Mouse (Mus musculus): ENCODE results near the gene B020004J07Rik. TPM values are rescaled to one million over a fixed set of nuclear protein-coding genes. Genes with fewer than 3 reads are reported as not detected.
"Not testable (repeated sequence)": the region's sequence is repeated elsewhere in the genome, so short reads cannot be mapped to it uniquely, and the experiment has no call there.

The B020004J07Rik gene
- polyA plus RNA-seq (2015; fragmentation: Nextera tagmentation; extraction: Ambion mirVana), result not detected in 2 replicates

DNA sequence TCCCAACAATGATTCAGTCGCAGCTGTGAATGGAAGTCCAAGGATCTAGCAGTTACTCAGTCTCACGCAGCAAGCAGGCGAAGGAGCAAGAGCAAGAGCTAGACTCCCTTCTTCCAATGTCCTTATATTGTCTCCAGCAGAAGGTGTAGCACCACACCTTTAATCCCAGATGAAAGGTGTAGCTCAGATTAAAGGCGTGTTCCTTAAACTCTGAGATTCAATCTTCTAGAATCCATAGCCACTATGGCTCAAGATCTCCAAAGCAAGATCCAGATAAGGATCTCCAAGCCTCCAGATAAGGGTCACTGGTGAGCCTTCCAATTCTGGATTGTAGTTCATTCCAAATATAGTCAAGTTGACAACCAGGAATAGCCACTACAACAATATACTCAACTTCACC, at the start of gene B020004J07Rik:
Gene B020004J07Rik (minus strand): TSS at position 101 of the 400 bp plus-strand sequence.
- H3K9me3 ChIP-seq (ENCODE audit: control insufficient read depth, low read length); H3K36me3 ChIP-seq (ENCODE audit: control insufficient read depth, insufficient read depth, low read length); H3K27me3 ChIP-seq (ENCODE audit: control insufficient read depth, insufficient read depth, low read depth, low read length); ATAC-seq (ENCODE audit: low read depth); H3K27ac ChIP-seq (ENCODE audit: low read length); H3K9ac ChIP-seq (ENCODE audit: low read length); H3K4me1 ChIP-seq (replicated peaks; ENCODE audit: control insufficient read depth, insufficient read depth, low read length); H3K4me2 ChIP-seq (ENCODE audit: low read depth, low read length); H3K4me3 ChIP-seq (ENCODE audit: low read length): not testable (repeated sequence)
- 82% methylated on average over 3 of the region's 4 CpGs for WGBS

DNA sequence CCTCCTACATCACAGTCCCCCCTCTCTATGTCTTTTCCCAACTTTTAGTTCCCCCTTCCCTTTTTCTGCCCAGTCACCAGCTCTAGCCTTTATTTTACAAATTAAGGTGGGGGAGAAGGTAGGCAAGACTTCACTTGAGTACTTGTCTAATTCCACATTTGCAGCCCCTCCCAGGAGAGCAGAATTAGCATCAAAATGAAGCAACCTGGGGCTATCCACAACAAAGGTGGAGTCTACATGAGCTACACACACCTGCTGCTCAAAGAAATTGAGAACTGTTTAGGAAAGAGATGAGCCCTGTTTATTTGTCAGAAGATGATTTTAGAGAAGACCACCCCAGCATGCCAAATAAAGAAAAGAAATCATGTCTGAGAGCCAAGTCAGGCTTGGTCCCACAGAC, 45.6 kb upstream of the B020004J07Rik start:
- ATAC-seq (ENCODE audit: low read depth), result no peak
- H3K27me3 ChIP-seq (ENCODE audit: control insufficient read depth, insufficient read depth, low read depth, low read length), result no peaks in the 10 kb centered on the region
- no peak overlapping the region for H3K9ac ChIP-seq (ENCODE audit: low read length)
- H3K9me3 ChIP-seq (ENCODE audit: control insufficient read depth, low read length), result no peaks in the 10 kb centered on the region; the same call in 1 of the 2 replicates
- H3K4me3 ChIP-seq (ENCODE audit: low read length), result no peak overlapping the region
- no peak overlapping the region for H3K4me2 ChIP-seq (ENCODE audit: low read depth, low read length)
- H3K27ac ChIP-seq (ENCODE audit: low read length), result no peak overlapping the region
- H3K4me1 ChIP-seq (replicated peaks; ENCODE audit: control insufficient read depth, insufficient read depth, low read length), result no peaks in the 10 kb centered on the region
- no peaks in the 10 kb centered on the region for H3K36me3 ChIP-seq (ENCODE audit: control insufficient read depth, insufficient read depth, low read length)

DNA sequence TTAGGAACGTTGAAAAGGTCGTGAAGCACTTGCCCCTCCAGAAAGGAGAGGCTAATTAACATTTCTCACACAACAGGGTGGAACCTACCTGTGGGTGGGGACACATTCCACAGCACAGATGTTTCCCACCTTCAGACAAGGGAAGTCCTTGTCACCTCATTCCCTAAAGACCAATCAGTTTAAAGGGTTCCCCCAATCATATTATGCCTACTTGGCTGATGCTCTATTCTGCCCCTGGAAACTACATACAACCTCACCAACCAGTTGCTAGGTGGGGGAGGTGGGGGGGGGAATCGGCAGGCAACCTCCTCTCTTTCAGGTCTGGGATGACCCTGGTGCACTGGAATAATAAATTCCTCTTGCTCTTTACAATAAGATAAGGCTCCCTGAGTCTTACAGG, 39.8 kb upstream of the B020004J07Rik start:
- H3K4me3 ChIP-seq (ENCODE audit: low read length), result no peak overlapping the region
- no peaks in the 10 kb centered on the region for H3K9me3 ChIP-seq (ENCODE audit: control insufficient read depth, low read length)
- no peaks in the 10 kb centered on the region for H3K4me1 ChIP-seq (replicated peaks; ENCODE audit: control insufficient read depth, insufficient read depth, low read length)
- H3K4me2 ChIP-seq (ENCODE audit: low read depth, low read length), result no peak overlapping the region
- H3K27ac ChIP-seq (ENCODE audit: low read length), result no peak overlapping the region
- no peaks in the 10 kb centered on the region for H3K36me3 ChIP-seq (ENCODE audit: control insufficient read depth, insufficient read depth, low read length)
- no peak overlapping the region for H3K9ac ChIP-seq (ENCODE audit: low read length)
- WGBS, result 34% methylated on average over 3 of the region's 3 CpGs
- no peak for ATAC-seq (ENCODE audit: low read depth)
- H3K27me3 ChIP-seq (ENCODE audit: control insufficient read depth, insufficient read depth, low read depth, low read length), result no peaks in the 10 kb centered on the region

DNA sequence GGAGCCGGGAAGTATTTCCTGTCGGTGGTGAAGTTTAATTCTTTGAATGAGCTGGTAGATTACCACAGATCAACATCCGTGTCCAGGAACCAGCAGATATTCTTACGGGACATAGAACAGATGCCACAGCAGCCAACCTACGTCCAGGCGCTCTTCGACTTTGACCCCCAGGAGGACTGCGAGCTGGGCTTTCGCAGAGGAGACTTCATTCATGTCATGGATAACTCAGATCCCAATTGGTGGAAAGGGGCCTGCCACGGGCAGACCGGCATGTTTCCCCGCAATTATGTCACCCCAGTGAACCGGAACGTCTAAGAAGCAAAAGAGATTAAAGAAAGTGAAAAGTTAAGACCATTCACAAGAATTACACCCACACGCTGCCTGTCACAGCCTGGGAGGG, 31.9 kb upstream of the B020004J07Rik start:
- H3K4me2 ChIP-seq (ENCODE audit: low read depth, low read length); H3K4me3 ChIP-seq (ENCODE audit: low read length); H3K4me1 ChIP-seq (replicated peaks; ENCODE audit: control insufficient read depth, insufficient read depth, low read length); ATAC-seq (ENCODE audit: low read depth); H3K9ac ChIP-seq (ENCODE audit: low read length); H3K27ac ChIP-seq (ENCODE audit: low read length); H3K36me3 ChIP-seq (ENCODE audit: control insufficient read depth, insufficient read depth, low read length); H3K27me3 ChIP-seq (ENCODE audit: control insufficient read depth, insufficient read depth, low read depth, low read length); H3K9me3 ChIP-seq (ENCODE audit: control insufficient read depth, low read length): not testable (repeated sequence)
- 78% methylated on average over 15 of the region's 15 CpGs for WGBS

DNA sequence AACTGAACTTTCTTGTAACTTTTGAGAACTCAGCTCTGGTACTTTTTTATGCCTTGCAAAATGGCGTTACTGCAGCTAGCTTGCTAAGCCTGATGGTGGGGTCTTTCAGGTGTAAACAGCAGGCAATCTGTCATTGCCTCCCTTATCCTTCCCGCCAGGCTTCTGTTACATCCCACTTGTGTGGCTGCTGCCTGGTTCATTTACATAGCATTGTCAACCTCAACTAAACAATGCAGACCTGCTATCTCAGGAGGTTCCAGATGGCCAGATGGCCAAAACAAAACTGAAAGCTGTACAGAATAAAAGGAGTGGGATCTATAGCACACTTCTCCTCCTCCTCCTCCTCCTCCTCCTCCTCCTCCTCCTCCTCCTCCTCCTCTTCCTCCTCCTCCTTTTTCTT, 28.2 kb upstream of the B020004J07Rik start:
- not testable (repeated sequence) for H3K27ac ChIP-seq (ENCODE audit: low read length); H3K9me3 ChIP-seq (ENCODE audit: control insufficient read depth, low read length); H3K9ac ChIP-seq (ENCODE audit: low read length); ATAC-seq (ENCODE audit: low read depth); H3K4me3 ChIP-seq (ENCODE audit: low read length); H3K36me3 ChIP-seq (ENCODE audit: control insufficient read depth, insufficient read depth, low read length); H3K27me3 ChIP-seq (ENCODE audit: control insufficient read depth, insufficient read depth, low read depth, low read length); H3K4me2 ChIP-seq (ENCODE audit: low read depth, low read length); H3K4me1 ChIP-seq (replicated peaks; ENCODE audit: control insufficient read depth, insufficient read depth, low read length)
- 61% methylated on average over 2 of the region's 2 CpGs for WGBS

DNA sequence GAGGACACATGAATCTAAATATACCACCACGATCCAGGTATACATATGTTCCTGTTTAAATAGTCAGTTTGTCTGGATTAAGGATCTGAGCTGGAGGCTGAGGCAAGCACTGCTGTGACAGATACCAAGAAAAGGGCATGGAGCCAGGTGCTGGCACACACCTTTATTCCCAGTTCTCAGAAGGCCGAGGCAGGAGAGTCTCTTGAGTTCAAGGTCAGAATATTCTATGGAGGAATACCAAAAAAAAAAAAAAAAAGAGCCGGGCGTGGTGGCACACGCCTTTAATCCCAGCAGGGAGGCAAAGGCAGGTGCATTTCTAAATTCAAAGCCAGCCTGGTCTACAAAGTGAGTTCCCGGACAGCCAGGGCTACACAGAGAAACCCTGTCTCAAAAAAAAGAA, 18.5 kb upstream of the B020004J07Rik start:
- WGBS, result 83% methylated on average over 6 of the region's 6 CpGs
- Histone ChIP-seq H3K9me3 (ENCODE audit: control insufficient read depth, low read length) (0 out of 2 replicates have a peak, but pooled peaks cover 2% of the 10 kb centered on the region), H3K4me1 (replicated peaks; ENCODE audit: control insufficient read depth, insufficient read depth, low read length) (no peaks in the 10 kb centered on the region), H3K4me3 (ENCODE audit: low read length) (no peak overlapping the region), H3K4me2 (ENCODE audit: low read depth, low read length) (no peak overlapping the region), H3K27ac (ENCODE audit: low read length) (no peak overlapping the region), H3K36me3 (ENCODE audit: control insufficient read depth, insufficient read depth, low read length) (no peaks in the 10 kb centered on the region), H3K27me3 (ENCODE audit: control insufficient read depth, insufficient read depth, low read depth, low read length) (no peaks in the 10 kb centered on the region), H3K9ac (ENCODE audit: low read length) (no peak overlapping the region)
- ATAC-seq (ENCODE audit: low read depth), result no peak

DNA sequence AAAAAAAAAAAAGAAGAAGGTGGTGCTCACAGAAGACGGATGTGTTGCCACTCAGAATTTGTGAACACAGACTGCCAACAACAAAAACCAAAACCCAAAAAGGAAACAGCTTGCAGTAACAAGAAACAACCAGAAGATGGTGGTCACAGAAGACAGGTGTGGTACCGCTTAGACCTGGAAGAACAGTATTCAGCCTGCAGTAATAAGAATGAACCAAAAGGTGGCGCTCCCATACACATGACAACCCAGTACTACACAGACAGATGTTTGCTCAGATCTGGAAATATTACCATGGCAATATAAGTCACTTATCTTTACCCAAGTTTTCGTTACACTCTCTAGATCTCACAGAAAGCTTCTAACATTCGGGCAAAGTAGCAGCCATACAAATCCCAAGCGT, 17.1 kb upstream of the B020004J07Rik start:
- Histone ChIP-seq H3K36me3 (ENCODE audit: control insufficient read depth, insufficient read depth, low read length) (no peaks in the 10 kb centered on the region), H3K9me3 (ENCODE audit: control insufficient read depth, low read length) (0 out of 2 replicates have a peak, but pooled peaks cover 2% of the 10 kb centered on the region), H3K27me3 (ENCODE audit: control insufficient read depth, insufficient read depth, low read depth, low read length) (no peaks in the 10 kb centered on the region), H3K9ac (ENCODE audit: low read length) (no peak overlapping the region), H3K4me3 (ENCODE audit: low read length) (no peak overlapping the region), H3K27ac (ENCODE audit: low read length) (no peak overlapping the region), H3K4me1 (replicated peaks; ENCODE audit: control insufficient read depth, insufficient read depth, low read length) (no peaks in the 10 kb centered on the region), H3K4me2 (ENCODE audit: low read depth, low read length) (no peak overlapping the region)
- no peak for ATAC-seq (ENCODE audit: low read depth)
- 35% methylated on average over 6 of the region's 6 CpGs for WGBS

DNA sequence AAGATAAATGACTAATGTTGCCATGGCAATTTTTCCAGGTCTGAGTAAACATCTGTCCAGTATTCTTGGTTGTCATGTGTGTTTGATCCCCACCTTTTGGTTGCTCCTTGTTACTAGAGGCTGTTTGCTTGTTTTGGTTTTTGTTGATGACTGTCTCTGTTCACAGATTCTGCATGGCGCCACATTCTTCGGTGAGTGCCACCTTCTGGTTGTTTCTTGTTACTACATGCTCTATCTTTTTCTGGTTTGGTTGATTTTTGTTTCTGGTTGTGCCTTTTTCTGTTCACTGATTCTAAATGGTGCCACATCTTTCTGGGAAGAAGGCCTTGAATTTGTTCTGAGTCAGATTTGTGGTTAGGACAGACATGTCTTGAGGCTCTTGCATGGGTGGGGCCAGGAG, 7.1 kb upstream of the B020004J07Rik start:
- H3K27me3 ChIP-seq (ENCODE audit: control insufficient read depth, insufficient read depth, low read depth, low read length), result no peaks in the 10 kb centered on the region
- H3K4me2 ChIP-seq (ENCODE audit: low read depth, low read length), result no peak overlapping the region
- no peaks in the 10 kb centered on the region for H3K4me1 ChIP-seq (replicated peaks; ENCODE audit: control insufficient read depth, insufficient read depth, low read length)
- H3K36me3 ChIP-seq (ENCODE audit: control insufficient read depth, insufficient read depth, low read length), result no peaks in the 10 kb centered on the region
- peaks cover 12% of the 10 kb centered on the region; the same call in 1 of the 2 replicates for H3K9me3 ChIP-seq (ENCODE audit: control insufficient read depth, low read length)
- no peak overlapping the region for H3K4me3 ChIP-seq (ENCODE audit: low read length)
- no peak overlapping the region for H3K27ac ChIP-seq (ENCODE audit: low read length)
- ATAC-seq (ENCODE audit: low read depth), result no peak
- 65% methylated on average over 2 of the region's 2 CpGs for WGBS
- H3K9ac ChIP-seq (ENCODE audit: low read length), result no peak overlapping the region
